Mouse (Mus musculus) gastrocnemius, postnatal 10 days (tissue): ENCODE results near the gene Slc26a1. TPM values are rescaled to one million over a fixed set of nuclear protein-coding genes. Genes with fewer than 3 reads are reported as not detected.

Source experiments
- total RNA-seq, 2 experiments: library from RNA; stranded (reverse); gene quantifications; 2 replicates each; pipeline ENCODE4 v1.2.3; 2021

Gene Slc26a1
- total RNA-seq, 2 experiments from 2014 or later, result 0.07 to 0.20 TPM

Other genes starting within 250 kb of the Slc26a1 start
- gene Atp5k, start 241.1 kb downstream of the Slc26a1 start, total RNA-seq, result 100 to 1,000 TPM; 747 to 903 TPM
- 1 to 10 TPM; 1.9 to 2.6 TPM for gene Mfsd7a, start 226.7 kb downstream of the Slc26a1 start, total RNA-seq
- gene Pcgf3, start 214.3 kb downstream of the Slc26a1 start, total RNA-seq, result 10 to 100 TPM; 58.0 to 61.6 TPM
- gene Cplx1, start 125.5 kb downstream of the Slc26a1 start, total RNA-seq, result under 1 TPM; 0.45 to 0.54 TPM
- 10 to 100 TPM; 19.7 to 23.0 TPM for gene Gak, start 45.8 kb downstream of the Slc26a1 start, total RNA-seq
- 1 to 10 TPM; 6.8 to 7.8 TPM for gene Tmem175, start 45.8 kb downstream of the Slc26a1 start, total RNA-seq
- gene Idua, start 15.2 kb downstream of the Slc26a1 start, total RNA-seq, result 1 to 10 TPM; 6.3 to 8.0 TPM
- gene Dgkq, start 5.9 kb downstream of the Slc26a1 start, total RNA-seq, result 1 to 10 TPM; 3.7 to 8.3 TPM
- 10 to 100 TPM; 67.3 to 80.5 TPM for gene Fgfrl1, start 16.8 kb upstream of the Slc26a1 start, total RNA-seq
- gene Rnf212, start 99.4 kb upstream of the Slc26a1 start, total RNA-seq, result not detected
- gene Tmed11, start 119.8 kb upstream of the Slc26a1 start, total RNA-seq, result not detected
- not detected for gene Vmn2r8, start 133.3 kb upstream of the Slc26a1 start, total RNA-seq
- gene Vmn2r9, start 177.0 kb upstream of the Slc26a1 start, total RNA-seq, result not detected